Mouse (Mus musculus) liver, embryonic 14.5 days (tissue): ENCODE measurements at regions not wholly inside any gene's neighbourhood (a gene's known extent, or its start where the extent isn't known, plus 50 kb on each side); places are given as distances from the start of the nearest gene placed in this dataset.

ENCODE experiments used
- ATAC-seq: fragments of 200-750 bp; cut with Nextera tagmentation; 2 replicates; pipeline ENCODE4 v1.8.0; 2017; ENCODE audit warnings: moderate number of reproducible peaks, mild to moderate bottlenecking, moderate library complexity; ENCODE audit not compliant: insufficient read depth
- DNase-seq, 3 experiments: peaks; one replicate each; pipeline ENCODE4 v3.0.0-alpha.2; 2012 to 2013; ENCODE audit warnings: low read depth in 3 of 3, low spot score in 3 of 3
- H3K27ac ChIP-seq: fragments of 300-500 bp; sonication (generic); 2 replicates; pipeline ENCODE4 v1.5.1; 2014; ENCODE audit warnings: moderate library complexity, mild to moderate bottlenecking, control low read depth, inconsistent platforms
- H3K27me3 ChIP-seq: fragments of 300-500 bp; sonication (generic); 2 replicates; pipeline ENCODE4 v1.6.1; 2014; ENCODE audit warnings: mild to moderate bottlenecking, low read length, moderate library complexity; ENCODE audit not compliant: control insufficient read depth, insufficient read depth
- H3K36me3 ChIP-seq: fragments of 300-500 bp; sonication (generic); replicated peaks from 2 replicates; pipeline ENCODE4 v1.6.1; 2014; ENCODE audit warnings: low read depth; ENCODE audit not compliant: control insufficient read depth, insufficient read depth
- H3K4me1 ChIP-seq, 2 experiments: fragments of 200-500 bp in 1 of 2; fragments of 300-500 bp in 1 of 2; sonication (generic) in 1 of 2; replicated peaks; 2 replicates each; pipeline ENCODE4 v1.6.1; 2012 to 2014; ENCODE audit warnings: antibody characterized with exemption in 1 of 2, inconsistent platforms in 1 of 2, low read length in 1 of 2; ENCODE audit not compliant: control insufficient read depth in 2 of 2, insufficient read depth in 2 of 2
- H3K4me2 ChIP-seq: fragments of 300-500 bp; sonication (generic); 2 replicates; pipeline ENCODE4 v1.6.1; 2014; ENCODE audit warnings: low read depth, mild to moderate bottlenecking, control low read depth, moderate library complexity
- H3K4me3 ChIP-seq, 2 experiments: fragments of 200-500 bp in 1 of 2; fragments of 300-500 bp in 1 of 2; sonication (generic) in 1 of 2; 2 replicates each; pipeline ENCODE4 v1.5.1; 2012 to 2014; ENCODE audit warnings: low read depth in 2 of 2, low read length in 2 of 2, mild to moderate bottlenecking in 2 of 2, control low read depth in 1 of 2, inconsistent platforms in 1 of 2, moderate library complexity in 1 of 2; ENCODE audit not compliant: insufficient read depth in 1 of 2
- H3K9ac ChIP-seq: fragments of 300-500 bp; sonication (generic); replicated peaks from 2 replicates; pipeline ENCODE4 v1.6.1; 2014; ENCODE audit warnings: mild to moderate bottlenecking, control low read depth, moderate library complexity
- H3K9me3 ChIP-seq: fragments of 300-500 bp; sonication (generic); 2 replicates; pipeline ENCODE4 v1.6.1; 2016; ENCODE audit warnings: low read length, mixed read lengths; ENCODE audit not compliant: control insufficient read depth
- CTCF ChIP-seq: IDR thresholded peaks from 2 replicates; pipeline ENCODE4 v1.5.1; 2016; ENCODE audit warnings: antibody characterized with exemption, low read depth, control low read depth
- EP300 ChIP-seq: IDR thresholded peaks from 2 replicates; pipeline ENCODE4 v1.6.1; 2016; ENCODE audit warnings: antibody characterized with exemption, low read depth
- WGBS: fragments of 180-500 bp; shearing (Covaris S2); extraction: QIAGEN DNeasy Blood & Tissue Kit; methylation state at CpG from one replicate; pipeline ENCODE4 v1.1.7; 2014; ENCODE audit not compliant: insufficient replicate concordance; 5-methylcytosine and 5-hydroxymethylcytosine counted together

GRCm38 (mm10) chr4:34226089-34226840, 176.3 kb upstream of the Spaca1 start:
- no peak overlapping the region for H3K4me2 ChIP-seq
- H3K27me3 ChIP-seq, result no peaks in the 10 kb centered on the region
- no peak overlapping the region for H3K4me3 ChIP-seq
- H3K27ac ChIP-seq, result no peak overlapping the region
- WGBS, result 41% methylated on average over 5 of the region's 5 CpGs
- H3K4me1 ChIP-seq, result no peaks in the 10 kb centered on the region
- TF ChIP-seq CTCF (no peak), EP300 (no peak)
- ATAC-seq (no peak), DNase-seq (no peak)
- H3K9me3 ChIP-seq, result no peaks in the 10 kb centered on the region
- H3K9ac ChIP-seq, result no peak overlapping the region
- H3K36me3 ChIP-seq, result no peaks in the 10 kb centered on the region

- Histone ChIP-seq H3K36me3 (no peaks in the 10 kb centered on the region), H3K4me3 (no peak overlapping the region)
- WGBS, result 59% methylated on average over 5 of the region's 5 CpGs
Observed at GRCm38 (mm10) chr4:34226886-34227285, 176.9 kb upstream of the Spaca1 start.

GRCm38 (mm10) chr4:34227611-34228010, 177.6 kb upstream of the Spaca1 start:
- DNase-seq (no peak), ATAC-seq (no peak)
- Histone ChIP-seq H3K27me3 (no peaks in the 10 kb centered on the region), H3K4me2 (no peak overlapping the region), H3K4me3 (no peak overlapping the region), H3K9me3 (no peaks in the 10 kb centered on the region), H3K9ac (no peak overlapping the region), H3K27ac (no peak overlapping the region), H3K36me3 (no peaks in the 10 kb centered on the region), H3K4me1 (no peaks in the 10 kb centered on the region)
- TF ChIP-seq CTCF (no peak), EP300 (no peak)
- WGBS, result 58% methylated on average over 5 of the region's 5 CpGs

More at GRCm38 (mm10) chr4:34226886-34227285, 176.9 kb upstream of the Spaca1 start:
- H3K27me3 ChIP-seq, result no peaks in the 10 kb centered on the region
- ATAC-seq (no peak), DNase-seq (no peak)
- H3K4me2 ChIP-seq, result no peak overlapping the region
- no peaks in the 10 kb centered on the region for H3K9me3 ChIP-seq
- H3K27ac ChIP-seq, result no peak overlapping the region
- TF ChIP-seq EP300, result no peak
- no peak for TF ChIP-seq CTCF
- H3K4me1 ChIP-seq, result no peaks in the 10 kb centered on the region
- H3K9ac ChIP-seq, result no peak overlapping the region

GRCm38 (mm10) chr4:34231270-34231669, 181.3 kb upstream of the Spaca1 start:
- Histone ChIP-seq H3K36me3 (no peaks in the 10 kb centered on the region), H3K4me1 (no peaks in the 10 kb centered on the region), H3K4me3 (no peak overlapping the region), H3K27ac (no peak overlapping the region), H3K9ac (no peak overlapping the region), H3K27me3 (no peaks in the 10 kb centered on the region), H3K9me3 (no peaks in the 10 kb centered on the region), H3K4me2 (no peak overlapping the region)
- TF ChIP-seq CTCF (peak; percentile 75), EP300 (no peak)
- ATAC-seq, result no peak
- 0% methylated on average over 3 of the region's 3 CpGs for WGBS
- DNase-seq, result peak in 2 of 3 experiments; percentile 2 to 3

- no peak for DNase-seq
- ATAC-seq, result no peak
- Histone ChIP-seq H3K27ac (no peak overlapping the region), H3K36me3 (no peaks in the 10 kb centered on the region), H3K27me3 (no peaks in the 10 kb centered on the region), H3K4me2 (no peak overlapping the region), H3K9me3 (no peaks in the 10 kb centered on the region), H3K4me1 (no peaks in the 10 kb centered on the region), H3K9ac (no peak overlapping the region), H3K4me3 (no peak overlapping the region)
- TF ChIP-seq CTCF (no peak), EP300 (no peak)
- 60% methylated on average over 11 of the region's 11 CpGs for WGBS
Observed at GRCm38 (mm10) chr4:34234204-34234603, 184.2 kb upstream of the Spaca1 start.
